Mouse (Mus musculus): ENCODE data around the gene Pan2.

DNA sequence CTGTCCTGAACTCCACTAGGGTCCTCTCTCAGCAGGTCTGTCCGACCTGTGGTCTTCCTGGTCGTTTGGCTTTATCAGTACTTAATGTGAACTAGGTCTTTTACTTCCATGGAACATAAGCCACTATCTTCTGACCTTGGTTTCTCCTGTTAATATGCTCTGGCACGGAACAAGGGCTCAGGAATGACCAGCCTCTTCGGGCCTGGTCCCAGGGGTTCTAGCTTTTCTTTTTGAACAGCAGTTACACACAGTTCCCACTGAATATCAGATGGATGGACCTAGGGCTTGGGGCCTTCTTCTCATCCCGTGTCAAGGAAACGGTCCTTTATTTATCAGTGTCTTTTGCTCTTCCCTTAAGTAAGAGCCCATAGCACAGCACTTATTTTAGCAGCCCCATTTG is 58.7 kb downstream of the Pan2 start:
- TF ChIP-seq CTCF (conservative IDR thresholded peaks at IDR 0.05; ENCODE audit: low read length) (no peak), POU5F1 (IDR thresholded peaks at IDR 0.05; ENCODE audit: borderline replicate concordance, low read length) (no peak)
